Mouse (Mus musculus) lung, postnatal 14 days (tissue): ENCODE measurements at regions not wholly inside any gene's neighbourhood (a gene's known extent, or its start where the extent isn't known, plus 50 kb on each side); places are given as distances from the start of the nearest gene placed in this dataset.

Source experiments
- DNase-seq: peaks from one replicate; pipeline ENCODE4 v3.0.0; 2021

- peak; percentile 1 for DNase-seq
These were observed 692.0 kb upstream of the Car10 start for GRCm38 (mm10) chr11:92405818-92406217.

DNA sequence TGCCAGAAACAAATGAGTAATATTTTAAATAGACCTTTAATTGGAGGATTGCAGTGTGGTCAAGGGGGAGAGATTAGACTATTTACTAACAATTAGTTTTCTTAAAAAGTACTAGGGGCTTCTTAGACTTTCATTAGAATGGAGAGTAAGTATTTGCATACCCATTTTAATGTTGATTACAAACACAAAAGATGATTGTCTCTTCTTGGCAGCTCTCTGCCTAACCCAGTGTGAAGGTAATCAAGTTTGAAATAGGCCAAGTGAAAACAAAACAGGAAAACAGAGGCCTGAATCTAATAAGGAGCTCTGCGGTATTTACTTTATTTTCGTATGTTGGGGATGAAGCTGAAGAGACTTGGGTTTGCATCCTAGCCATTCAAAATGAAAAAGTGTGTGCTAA, 646.5 kb upstream of the Car10 start:
- no peak for DNase-seq

GRCm38 (mm10) chr11:92495291-92495690, 602.5 kb upstream of the Car10 start:
- no peak for DNase-seq
